Mouse (Mus musculus): ENCODE measurements around the gene Prune2. TPM values are rescaled to one million over a fixed set of nuclear protein-coding genes. Genes with fewer than 3 reads are reported as not detected.
"Not testable (repeated sequence)": the region's sequence is repeated elsewhere in the genome, so short reads cannot be mapped to it uniquely, and the experiment has no call there.

Gene Prune2
- total and polyA plus RNA-seq, 3 experiments = not detected

- no peak overlapping the region for H3K4me3 ChIP-seq (ENCODE audit: control insufficient read depth in 1 of 2, insufficient read depth in 1 of 2, low read depth in 2 of 2, low read length in 2 of 2)
- TF ChIP-seq GABPA (IDR thresholded peaks at IDR 0.05; ENCODE audit: low read depth, low read length) (no peak), GATA1 (IDR thresholded peaks at IDR 0.05; ENCODE audit: low read depth, low read length) (no peak), NRF1 (IDR thresholded peaks at IDR 0.05; ENCODE audit: insufficient read depth, low read depth, low read length, poor library complexity, severe bottlenecking) (no peak), ZMIZ1 (IDR thresholded peaks at IDR 0.05; ENCODE audit: low read depth, low read length) (no peak), TAL1 (IDR thresholded peaks at IDR 0.05; ENCODE audit: low read length) (no peak), ETS1 (IDR thresholded peaks at IDR 0.05; ENCODE audit: low read depth, low read length) (no peak), CHD2 (IDR thresholded peaks at IDR 0.05; ENCODE audit: low read length) (no peak), MYC (IDR thresholded peaks at IDR 0.05; ENCODE audit: low read depth, low read length) (no peak), MAFK (IDR thresholded peaks at IDR 0.05; ENCODE audit: borderline replicate concordance, low read depth, low read length) (no peak), TBP (IDR thresholded peaks at IDR 0.05; ENCODE audit: low read depth, low read length) (no peak), JUND (IDR thresholded peaks at IDR 0.05; ENCODE audit: low read depth, low read length) (no peak), ELF1 (IDR thresholded peaks at IDR 0.05; ENCODE audit: low read depth, low read length) (no peak), MYB (IDR thresholded peaks at IDR 0.05; ENCODE audit: low read depth, low read length) (no peak), HCFC1 (IDR thresholded peaks at IDR 0.05; ENCODE audit: low read depth, low read length) (no peak), POLR2AphosphoS5 (IDR thresholded peaks at IDR 0.05; ENCODE audit: borderline replicate concordance, low read depth, low read length) (no peak), CHD1 (IDR thresholded peaks at IDR 0.05; ENCODE audit: low read depth, low read length) (no peak), MEF2A (IDR thresholded peaks at IDR 0.05; ENCODE audit: extremely low read depth, insufficient replicate concordance, low read depth, low read length, poor library complexity, severe bottlenecking) (no peak), SIN3A (IDR thresholded peaks at IDR 0.05; ENCODE audit: low read length) (no peak), EP300 (IDR thresholded peaks at IDR 0.05; ENCODE audit: low read depth in 1 of 2, low read length in 2 of 2) (no peak)
- no peaks in the 10 kb centered on the region for H3K79me2 ChIP-seq (ENCODE audit: control insufficient read depth, insufficient read depth, low read length, poor library complexity)
- no peak overlapping the region for H3K27ac ChIP-seq (ENCODE audit: control insufficient read depth, low read depth, low read length)
- H3K9ac ChIP-seq (ENCODE audit: control insufficient read depth, low read depth, low read length, poor library complexity, severe bottlenecking) = no peak overlapping the region
- no peaks in the 10 kb centered on the region for H3K4me1 ChIP-seq (ENCODE audit: control insufficient read depth in 1 of 2, insufficient read depth in 2 of 2, low read length in 2 of 2)
- no peaks in the 10 kb centered on the region; a peak in 1 of 4 replicates for H3K27me3 ChIP-seq (ENCODE audit: control insufficient read depth in 1 of 2, insufficient read depth in 2 of 2, low read length in 2 of 2)
- DNase-seq (ENCODE audit: low read depth, low spot score) = no peak
- H3K9me3 ChIP-seq (replicated peaks; ENCODE audit: insufficient read depth, low read length) = no peaks in the 10 kb centered on the region
- H3K36me3 ChIP-seq (ENCODE audit: control insufficient read depth in 1 of 2, insufficient read depth in 2 of 2, low read length in 2 of 2) = no peaks in the 10 kb centered on the region
These were observed 213.8 kb downstream of the Prune2 start for GRCm38 (mm10) chr19:17169746-17170145.

DNA sequence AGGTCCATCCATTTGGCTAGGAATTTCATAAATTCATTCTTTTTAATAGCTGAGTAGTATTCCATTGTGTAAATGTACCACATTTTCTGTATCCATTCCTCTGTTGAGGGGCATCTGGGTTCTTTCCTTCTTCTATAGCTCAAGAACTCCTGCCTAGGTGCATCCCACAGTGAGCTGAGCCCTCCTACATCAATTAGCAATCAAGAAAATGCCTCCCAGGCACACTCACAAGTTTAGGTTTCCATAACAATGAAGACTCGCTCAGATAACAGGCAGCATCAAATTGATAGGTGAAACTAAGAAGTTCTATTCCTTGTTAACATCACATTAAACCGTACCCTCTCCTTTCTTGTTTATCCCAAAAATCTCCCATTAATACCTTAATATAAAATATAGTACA, 218.6 kb downstream of the Prune2 start:
- H3K4me1 ChIP-seq (ENCODE audit: control insufficient read depth in 1 of 2, insufficient read depth in 2 of 2, low read length in 2 of 2); H3K27me3 ChIP-seq (ENCODE audit: control insufficient read depth in 1 of 2, insufficient read depth in 2 of 2, low read length in 2 of 2); H3K36me3 ChIP-seq (ENCODE audit: control insufficient read depth in 1 of 2, insufficient read depth in 2 of 2, low read length in 2 of 2); H3K79me2 ChIP-seq (ENCODE audit: control insufficient read depth, insufficient read depth, low read length, poor library complexity); H3K9ac ChIP-seq (ENCODE audit: control insufficient read depth, low read depth, low read length, poor library complexity, severe bottlenecking); H3K9me3 ChIP-seq (replicated peaks; ENCODE audit: insufficient read depth, low read length); DNase-seq (ENCODE audit: low read depth, low spot score); H3K27ac ChIP-seq (ENCODE audit: control insufficient read depth, low read depth, low read length); H3K4me3 ChIP-seq (ENCODE audit: control insufficient read depth in 1 of 2, insufficient read depth in 1 of 2, low read depth in 2 of 2, low read length in 2 of 2): not testable (repeated sequence)

All from MEL (cell line).